Mouse (Mus musculus) macrophage (primary cell): ENCODE measurements at regions not wholly inside any gene's neighbourhood (a gene's known extent, or its start where the extent isn't known, plus 50 kb on each side); places are given as distances from the start of the nearest gene placed in this dataset.

Source experiments
- H3K27ac ChIP-seq: fragments of 350-480 bp; formaldehyde crosslinking; 2 replicates; pipeline ENCODE4 v1.9.0; 2021
- H3K36me3 ChIP-seq: fragments of 350-480 bp; formaldehyde crosslinking; 2 replicates; pipeline ENCODE4 v1.9.0; 2021; ENCODE audit errors: inconsistent target
- H3K4me3 ChIP-seq: fragments of 350-480 bp; formaldehyde crosslinking; 2 replicates; pipeline ENCODE4 v1.9.0; 2021; ENCODE audit errors: inconsistent target
- H3K79me2 ChIP-seq: fragments of 350-480 bp; formaldehyde crosslinking; 2 replicates; pipeline ENCODE4 v1.9.0; 2021; ENCODE audit errors: inconsistent target
- WGBS: methylation state at CpG from one replicate; pipeline ENCODE4 v1.1.7; 2026; ENCODE audit warnings: inconsistent platforms; ENCODE audit not compliant: missing documents; 5-methylcytosine and 5-hydroxymethylcytosine counted together

- no peaks in the 10 kb centered on the region for H3K36me3 ChIP-seq
- WGBS = 95% methylated on average over 7 of the region's 7 CpGs
- H3K27ac ChIP-seq = no peak overlapping the region
These were observed 318.6 kb upstream of the Hs6st1 start for GRCm38 (mm10) chr1:35749603-35750002.

GRCm38 (mm10) chr1:35750092-35750521 lies 318.1 kb upstream of the Hs6st1 start:
- no peak overlapping the region for H3K27ac ChIP-seq
- H3K79me2 ChIP-seq = no peaks in the 10 kb centered on the region
- WGBS = 91% methylated on average over 4 of the region's 4 CpGs
- no peak overlapping the region for H3K4me3 ChIP-seq
- H3K36me3 ChIP-seq = no peaks in the 10 kb centered on the region

More at GRCm38 (mm10) chr1:35749603-35750002, 318.6 kb upstream of the Hs6st1 start:
- H3K79me2 ChIP-seq = no peaks in the 10 kb centered on the region
- H3K4me3 ChIP-seq = no peak overlapping the region

DNA sequence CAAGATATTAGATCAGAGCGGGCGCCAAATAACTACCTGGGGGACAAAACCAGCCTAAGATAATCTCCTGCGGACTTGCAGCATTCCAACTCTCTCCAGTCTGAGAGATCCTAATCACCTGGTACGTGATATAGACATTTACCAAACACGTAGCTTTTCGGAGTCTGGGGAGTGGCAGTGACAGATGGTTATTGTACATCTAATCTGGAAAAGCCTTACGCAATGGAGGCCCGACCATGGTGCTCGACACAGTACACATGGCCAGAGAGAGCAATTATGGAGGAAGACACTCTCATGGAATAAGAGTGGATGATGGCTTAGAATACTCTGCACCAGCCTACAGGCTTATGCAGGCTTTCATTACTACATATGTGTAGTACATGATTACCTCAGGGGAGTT lies 315.6 kb upstream of the Hs6st1 start:
- H3K79me2 ChIP-seq = no peaks in the 10 kb centered on the region
- H3K36me3 ChIP-seq = no peaks in the 10 kb centered on the region
- no peak overlapping the region for H3K27ac ChIP-seq
- no peak overlapping the region for H3K4me3 ChIP-seq
- WGBS = 93% methylated on average over 9 of the region's 9 CpGs

DNA sequence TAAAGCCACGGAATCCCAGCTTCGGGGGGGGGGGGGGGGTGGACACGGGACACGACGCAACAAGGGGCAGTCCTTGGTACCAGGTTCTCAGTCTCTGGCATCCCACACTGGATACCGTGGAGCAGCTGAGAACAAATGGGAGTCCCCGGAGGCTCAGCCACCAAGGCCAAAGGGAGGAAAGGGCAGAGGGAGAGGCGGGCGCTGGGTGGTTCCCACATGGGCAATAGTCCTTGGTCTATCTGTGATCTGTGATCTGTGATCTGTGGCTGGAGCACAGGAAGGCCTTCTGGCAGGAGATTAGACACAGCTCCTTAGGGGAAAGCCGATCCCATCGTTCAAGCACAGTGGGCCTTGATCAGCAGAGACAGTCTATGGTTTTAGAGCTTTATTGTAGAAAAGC lies 314.0 kb upstream of the Hs6st1 start:
- 90% methylated on average over 9 of the region's 11 CpGs for WGBS
- H3K36me3 ChIP-seq = no peaks in the 10 kb centered on the region
- H3K27ac ChIP-seq = no peak overlapping the region
- H3K79me2 ChIP-seq = no peaks in the 10 kb centered on the region
- no peak overlapping the region for H3K4me3 ChIP-seq

DNA sequence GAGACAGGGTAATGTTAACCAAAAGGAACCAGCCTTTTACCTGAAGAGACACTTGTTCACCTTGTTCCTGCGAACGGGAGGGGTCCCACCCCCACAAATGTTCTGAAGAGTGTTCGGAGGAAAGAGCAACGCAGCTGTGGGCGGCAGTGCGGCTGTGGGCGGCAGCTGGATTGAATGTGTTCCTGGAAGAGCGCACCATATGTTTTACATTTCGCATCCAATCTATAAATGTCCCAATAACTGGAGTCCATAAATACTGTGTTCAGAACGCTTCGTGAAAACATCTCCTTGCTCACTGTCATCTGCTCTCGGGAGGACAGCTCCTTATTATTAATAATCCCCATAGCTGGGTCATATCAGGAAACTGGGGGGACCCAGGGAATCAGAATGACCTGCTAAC lies 309.2 kb upstream of the Hs6st1 start:
- Histone ChIP-seq H3K36me3 (no peaks in the 10 kb centered on the region), H3K27ac (no peak overlapping the region), H3K79me2 (no peaks in the 10 kb centered on the region), H3K4me3 (no peak overlapping the region)
- 91% methylated on average over 12 of the region's 12 CpGs for WGBS

DNA sequence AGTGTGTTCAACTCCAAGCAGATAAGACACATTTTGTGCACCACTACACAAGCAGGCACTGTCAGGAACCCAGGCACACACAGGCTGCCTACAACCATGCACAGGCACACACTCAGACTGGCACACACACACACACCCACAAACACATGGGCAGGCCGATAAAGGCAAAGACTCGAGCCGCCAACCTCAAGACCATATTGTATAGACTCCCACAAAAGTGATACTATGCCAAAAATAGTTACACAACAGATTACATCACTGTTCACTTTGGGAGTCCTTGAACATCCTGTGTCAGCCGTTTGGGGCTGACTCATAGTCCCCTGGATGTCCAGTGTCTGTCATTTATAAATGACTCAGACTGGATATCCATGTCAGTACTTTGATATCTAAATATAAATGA lies 308.6 kb upstream of the Hs6st1 start:
- WGBS = 52% methylated on average over 4 of the region's 4 CpGs

DNA sequence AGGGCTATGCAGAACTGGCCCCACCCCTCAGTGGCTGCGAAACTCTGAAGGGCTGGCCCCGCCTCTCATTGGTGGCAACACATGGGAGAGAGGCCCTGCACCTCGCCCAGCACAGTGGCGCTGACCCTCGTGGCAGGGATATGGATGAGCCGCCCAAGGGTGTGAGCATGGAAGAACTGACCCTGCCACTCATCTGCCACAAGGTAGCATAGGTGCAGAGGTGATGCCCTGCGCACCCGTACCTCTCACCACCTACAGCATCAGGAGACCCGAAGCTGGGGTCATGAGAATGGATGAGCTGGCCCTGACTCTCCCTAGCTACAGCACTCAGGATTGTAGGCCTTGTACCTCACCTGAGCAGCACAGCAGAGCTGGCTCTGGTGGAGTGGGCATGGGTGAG lies 305.1 kb upstream of the Hs6st1 start:
- no peak overlapping the region for H3K27ac ChIP-seq
- 79% methylated on average over 9 of the region's 9 CpGs for WGBS
- no peaks in the 10 kb centered on the region for H3K79me2 ChIP-seq

More for the DNA sequence above, 308.6 kb upstream of the Hs6st1 start:
- Histone ChIP-seq H3K79me2 (no peaks in the 10 kb centered on the region), H3K4me3 (no peak overlapping the region), H3K36me3 (no peaks in the 10 kb centered on the region), H3K27ac (no peak overlapping the region)

GRCm38 (mm10) chr1:35763456-35763855 lies 304.7 kb upstream of the Hs6st1 start:
- no peak overlapping the region for H3K27ac ChIP-seq
- 86% methylated on average over 10 of the region's 10 CpGs for WGBS
- no peak overlapping the region for H3K4me3 ChIP-seq
- H3K79me2 ChIP-seq = no peaks in the 10 kb centered on the region
- no peaks in the 10 kb centered on the region for H3K36me3 ChIP-seq

More for the DNA sequence above, 305.1 kb upstream of the Hs6st1 start:
- Histone ChIP-seq H3K4me3 (no peak overlapping the region), H3K36me3 (no peaks in the 10 kb centered on the region)

- Histone ChIP-seq H3K36me3 (no peaks in the 10 kb centered on the region), H3K4me3 (no peak overlapping the region), H3K27ac (no peak overlapping the region), H3K79me2 (no peaks in the 10 kb centered on the region)
- WGBS = 100% methylated on average over 1 of the region's 1 CpGs
These were observed 304.1 kb upstream of the Hs6st1 start for GRCm38 (mm10) chr1:35764068-35764467.

DNA sequence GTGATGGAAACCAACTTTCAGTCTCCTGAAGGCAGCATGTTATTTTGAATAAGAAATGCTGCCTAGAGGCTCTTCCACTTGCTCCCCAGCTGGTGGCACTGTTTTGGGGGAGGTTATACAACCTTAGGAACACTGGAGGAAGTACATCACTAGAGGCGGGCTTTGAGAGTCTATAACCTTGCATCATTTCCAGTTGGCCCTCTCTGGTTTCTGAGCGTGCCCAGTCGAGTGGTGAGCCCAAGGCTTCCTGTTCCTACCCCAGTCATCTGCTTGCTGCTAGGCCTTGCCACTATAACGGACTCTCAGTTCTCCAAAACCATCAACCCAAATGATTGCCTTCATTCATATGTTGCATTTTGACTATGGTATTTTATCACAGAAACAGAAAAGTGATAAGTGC lies 302.5 kb upstream of the Hs6st1 start:
- 82% methylated on average over 4 of the region's 4 CpGs for WGBS
- Histone ChIP-seq H3K27ac (no peak overlapping the region), H3K36me3 (no peaks in the 10 kb centered on the region), H3K4me3 (no peak overlapping the region), H3K79me2 (no peaks in the 10 kb centered on the region)

DNA sequence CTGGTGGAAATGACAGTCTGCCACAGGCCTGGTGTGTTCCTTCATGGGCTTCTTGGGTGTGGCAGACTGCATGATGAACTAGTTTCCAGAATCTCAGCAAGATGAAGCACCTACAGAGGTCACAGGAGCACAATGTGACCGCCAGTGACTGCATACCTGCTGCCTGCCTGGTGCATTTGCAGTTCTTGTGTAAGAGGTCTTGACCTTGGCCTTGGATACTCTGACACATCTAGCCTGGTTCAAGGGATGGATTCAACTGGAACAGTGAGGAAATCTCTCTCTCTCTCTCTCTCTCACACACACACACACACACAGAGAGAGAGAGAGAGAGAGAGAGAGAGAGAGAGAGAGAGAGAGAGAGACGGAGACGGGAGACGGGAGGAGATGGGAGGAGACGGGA lies 301.9 kb upstream of the Hs6st1 start:
- 90% methylated on average over 2 of the region's 5 CpGs for WGBS
- Histone ChIP-seq H3K79me2 (no peaks in the 10 kb centered on the region), H3K36me3 (no peaks in the 10 kb centered on the region), H3K4me3 (no peak overlapping the region), H3K27ac (no peak overlapping the region)

GRCm38 (mm10) chr1:35772567-35772966 lies 295.6 kb upstream of the Hs6st1 start:
- no peaks in the 10 kb centered on the region for H3K79me2 ChIP-seq
- 92% methylated on average over 6 of the region's 6 CpGs for WGBS
- H3K27ac ChIP-seq = no peak overlapping the region
- no peak overlapping the region for H3K4me3 ChIP-seq
- H3K36me3 ChIP-seq = no peaks in the 10 kb centered on the region

- no peaks in the 10 kb centered on the region for H3K36me3 ChIP-seq
- WGBS = 92% methylated on average over 2 of the region's 2 CpGs
- no peak overlapping the region for H3K4me3 ChIP-seq
- H3K79me2 ChIP-seq = no peaks in the 10 kb centered on the region
- H3K27ac ChIP-seq = no peak overlapping the region
These were observed 293.6 kb upstream of the Hs6st1 start for GRCm38 (mm10) chr1:35774566-35774965.

DNA sequence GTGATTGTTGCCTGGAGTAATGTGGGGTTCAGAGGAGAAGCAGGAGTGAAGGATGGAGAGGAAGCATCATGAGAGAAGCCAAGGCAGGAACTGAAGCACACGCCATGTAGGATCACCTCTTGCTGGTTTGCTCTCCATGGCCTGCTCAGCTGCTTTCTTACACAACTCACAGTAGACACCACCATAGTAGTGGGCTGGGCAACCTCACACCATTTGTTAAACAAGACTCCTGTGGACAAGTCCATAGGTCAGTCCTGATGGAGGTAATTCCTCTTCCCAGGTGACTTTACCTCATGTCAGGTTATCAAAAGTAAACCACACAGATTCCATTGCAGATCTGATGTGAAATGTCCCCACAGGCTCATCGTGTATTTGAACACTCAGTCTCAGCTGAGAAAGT lies 285.5 kb upstream of the Hs6st1 start:
- no peak overlapping the region for H3K27ac ChIP-seq
- H3K79me2 ChIP-seq = no peaks in the 10 kb centered on the region
- no peaks in the 10 kb centered on the region for H3K36me3 ChIP-seq
- no peak overlapping the region for H3K4me3 ChIP-seq
- WGBS = 79% methylated on average over 2 of the region's 2 CpGs

DNA sequence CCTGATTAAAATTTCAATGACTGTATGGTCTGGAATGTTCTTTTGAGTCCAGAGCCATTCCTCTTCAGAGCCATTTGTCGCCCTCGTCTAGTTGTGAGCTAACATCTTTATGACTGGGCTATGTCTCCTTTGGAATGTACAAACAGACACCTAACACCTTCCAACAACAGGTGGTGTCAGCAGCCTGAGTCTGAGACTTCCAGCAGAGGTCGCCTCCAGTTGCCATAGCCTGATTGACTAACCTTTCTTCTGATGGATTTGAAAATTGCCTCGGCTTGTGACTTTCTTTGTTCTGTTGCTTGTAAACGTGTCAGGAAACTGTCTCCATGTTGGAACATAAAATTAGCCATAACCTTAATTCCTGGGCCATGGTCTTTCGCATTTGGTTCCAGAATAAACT lies 284.8 kb upstream of the Hs6st1 start:
- Histone ChIP-seq H3K36me3 (no peaks in the 10 kb centered on the region), H3K79me2 (no peaks in the 10 kb centered on the region)
- WGBS = 79% methylated on average over 6 of the region's 6 CpGs

GRCm38 (mm10) chr1:35786241-35786640 lies 282.0 kb upstream of the Hs6st1 start:
- WGBS = 94% methylated on average over 4 of the region's 4 CpGs
- H3K36me3 ChIP-seq = no peaks in the 10 kb centered on the region
- H3K27ac ChIP-seq = no peak overlapping the region
- no peak overlapping the region for H3K4me3 ChIP-seq
- H3K79me2 ChIP-seq = no peaks in the 10 kb centered on the region

More for the DNA sequence above, 284.8 kb upstream of the Hs6st1 start:
- H3K4me3 ChIP-seq = no peak overlapping the region
- no peak overlapping the region for H3K27ac ChIP-seq
